Mouse (Mus musculus) urinary bladder, postnatal 25 days (tissue): Measurements from ENCODE around the gene Rbm8a.
"Not testable (repeated sequence)": the region's sequence is repeated elsewhere in the genome, so short reads cannot be mapped to it uniquely, and the experiment has no call there.

ENCODE experiments used
- DNase-seq: peaks from one replicate; pipeline ENCODE4 v3.0.0; 2022; ENCODE audit warnings: low spot score

The Rbm8a gene

DNA sequence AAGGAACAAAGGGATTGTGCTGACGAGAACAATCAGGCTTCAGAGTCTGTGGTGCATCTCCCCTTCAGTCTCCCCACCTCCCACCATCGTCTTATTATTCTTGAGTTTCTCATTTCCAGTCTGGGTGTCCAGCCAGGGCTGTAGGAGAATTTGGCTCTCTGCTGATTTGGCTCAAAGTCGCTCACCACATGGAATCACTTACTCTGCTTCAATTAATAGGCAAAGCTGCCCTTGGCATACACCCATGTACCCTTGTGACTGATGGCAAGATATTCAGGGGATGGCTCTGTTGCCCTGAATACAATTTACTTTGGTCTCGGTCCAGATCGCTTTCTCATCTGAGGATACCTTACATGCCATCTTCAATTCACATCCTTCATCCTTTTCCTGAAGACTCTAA is 26.4 kb upstream of the Rbm8a start:
- DNase-seq = no peak

DNA sequence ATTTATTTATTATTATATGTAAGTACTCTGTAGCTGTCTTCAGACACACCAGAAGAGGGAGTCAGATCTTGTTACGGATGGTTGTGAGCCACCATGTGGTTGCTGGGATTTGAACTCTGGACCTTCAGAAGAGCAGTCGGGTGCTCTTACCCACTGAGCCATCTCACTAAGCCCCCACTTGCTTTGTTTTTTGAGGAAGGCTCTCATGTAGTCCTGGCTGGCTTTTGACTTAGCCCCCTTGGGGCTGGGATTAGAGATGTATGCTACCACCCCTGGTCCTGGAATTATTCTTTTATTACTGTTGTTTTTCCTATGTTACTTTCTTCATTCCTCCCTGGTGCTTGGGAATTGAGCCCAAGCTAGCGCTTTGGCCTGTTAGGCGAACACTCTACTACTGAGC is 23.7 kb upstream of the Rbm8a start:
- DNase-seq = not testable (repeated sequence)

GRCm38 (mm10) chr3:96606618-96607017 is 23.1 kb upstream of the Rbm8a start:
- DNase-seq = no peak

DNA sequence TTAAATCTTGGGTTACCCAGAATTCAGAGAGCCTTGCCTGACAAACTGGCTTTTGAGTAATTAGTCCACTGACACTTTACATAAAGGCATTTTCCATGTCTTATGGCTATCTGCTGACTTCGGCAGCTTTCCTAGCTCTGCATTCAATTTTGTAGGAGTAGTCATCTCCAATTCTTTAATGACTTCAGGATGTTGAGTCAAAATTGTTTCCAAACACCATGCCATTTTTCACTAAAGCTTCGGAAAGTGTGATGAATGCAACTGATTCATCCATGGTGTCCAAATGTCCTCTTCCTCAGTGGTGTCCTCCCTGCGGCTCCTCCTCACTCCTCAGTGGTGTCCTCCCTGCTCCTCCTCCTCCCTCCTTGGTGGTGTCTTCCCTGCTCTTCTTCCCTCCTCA is 11.8 kb upstream of the Rbm8a start:
- no peak for DNase-seq

DNA sequence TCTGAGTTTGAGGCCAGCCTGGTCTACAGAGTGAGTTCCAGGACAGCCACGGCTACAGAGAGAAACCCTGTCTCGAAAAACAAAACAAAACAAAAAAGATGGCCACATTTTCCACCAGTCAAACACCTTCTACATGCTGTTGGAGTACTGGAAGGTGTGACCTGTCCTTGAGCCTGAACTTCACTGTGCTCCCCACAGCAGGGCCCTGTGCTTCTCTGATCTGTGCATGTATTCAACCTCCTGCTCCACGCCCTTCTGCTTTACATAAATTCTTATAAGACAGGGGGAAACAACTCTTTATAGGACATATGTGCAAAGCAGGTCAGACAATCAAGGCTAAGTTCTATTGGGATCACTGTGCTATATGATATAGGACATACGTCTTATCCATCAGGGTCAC is 6.5 kb upstream of the Rbm8a start:
- DNase-seq = no peak

GRCm38 (mm10) chr3:96632058-96632457 is 2.3 kb downstream of the Rbm8a start:
- DNase-seq = no peak

GRCm38 (mm10) chr3:96634015-96634414 is 4.3 kb downstream of the Rbm8a start:
- DNase-seq = no peak

DNA sequence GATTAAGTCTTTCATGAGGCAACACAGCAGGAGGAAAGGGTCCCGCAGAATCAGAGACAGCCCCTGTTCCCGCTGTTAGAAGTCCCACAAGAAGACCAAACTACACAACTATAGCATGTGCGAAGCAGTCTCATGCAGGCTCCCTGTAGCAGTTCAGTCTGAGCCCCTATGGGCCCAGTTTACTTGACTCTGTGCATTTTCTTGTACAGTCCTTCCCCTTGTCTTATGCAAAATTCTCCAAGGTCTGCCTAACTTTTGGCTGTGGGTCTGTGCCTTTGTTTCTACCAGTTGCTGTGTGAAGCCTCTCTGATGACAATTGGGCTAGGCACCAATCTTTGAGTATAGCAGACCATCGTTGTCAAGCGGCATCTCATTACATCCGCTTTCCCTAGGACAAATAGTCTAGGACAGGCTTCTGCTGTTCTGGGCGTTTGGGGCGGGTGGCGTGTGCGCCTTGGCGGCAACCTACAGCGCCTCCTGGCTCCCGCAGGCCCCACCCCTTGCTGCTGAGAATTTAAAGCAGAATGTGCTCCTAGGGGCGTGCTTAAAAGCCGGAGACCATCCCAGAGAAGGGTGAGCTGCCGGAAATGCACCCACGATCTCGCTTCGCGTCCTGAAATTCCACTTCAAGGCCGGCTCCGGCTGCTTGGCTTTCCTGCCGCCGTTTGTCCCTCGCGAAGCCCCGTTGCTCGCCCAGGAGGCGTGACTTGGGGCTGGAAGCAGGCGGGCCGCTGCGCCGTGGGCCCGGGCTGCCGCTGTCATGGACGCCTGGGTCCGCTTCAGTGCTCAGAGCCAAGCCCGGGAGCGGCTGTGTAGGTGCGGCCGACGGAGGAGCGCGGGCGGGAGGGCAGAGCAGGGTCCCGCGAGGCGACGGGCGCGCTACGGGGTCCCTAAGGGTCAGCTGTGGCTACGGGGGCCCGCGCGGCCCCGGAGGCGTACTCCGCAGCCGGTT is 5.5 kb downstream of the Rbm8a start, which contains the start of the genes Pex11b and Gm42957:
TSS of gene Pex11b (plus strand) at position 449 of the 952 bp plus-strand sequence.
TSS of gene Gm42957 (plus strand) at position 547 of the 952 bp plus-strand sequence.
- DNase-seq = peak; percentile 83

- no peak for DNase-seq
Measured at GRCm38 (mm10) chr3:96635906-96636305, 6.2 kb downstream of the Rbm8a start.

GRCm38 (mm10) chr3:96636448-96636847 is 6.7 kb downstream of the Rbm8a start:
- DNase-seq = no peak

GRCm38 (mm10) chr3:96639219-96639618 is 9.5 kb downstream of the Rbm8a start:
- DNase-seq = peak; percentile 54

GRCm38 (mm10) chr3:96645018-96645649 is 15.4 kb downstream of the Rbm8a start, which contains the start of gene Itga10:
TSS of gene Itga10 (plus strand) at chr3:96645584.
- peak; percentile 43 for DNase-seq

DNA sequence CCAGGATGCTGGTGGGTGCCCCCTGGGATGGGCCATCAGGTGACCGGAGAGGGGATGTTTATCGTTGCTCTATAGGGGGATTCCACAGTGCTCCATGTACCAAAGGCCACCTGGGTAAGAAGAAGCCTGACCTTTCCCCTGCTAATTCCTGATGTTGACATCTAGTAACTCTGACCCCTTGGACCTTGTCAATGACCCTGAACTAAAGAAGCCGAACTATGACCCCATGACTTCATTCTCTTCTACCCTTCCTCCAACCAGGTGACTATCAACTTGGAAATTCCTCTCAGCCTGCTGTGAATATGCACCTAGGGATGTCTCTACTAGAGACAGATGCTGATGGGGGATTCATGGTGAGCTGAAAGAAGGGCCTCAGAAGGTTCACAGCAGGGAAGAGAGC is 17.6 kb downstream of the Rbm8a start:
- no peak for DNase-seq

GRCm38 (mm10) chr3:96660901-96661300 is 31.2 kb downstream of the Rbm8a start:
- DNase-seq = no peak

GRCm38 (mm10) chr3:96662731-96663316 is 33.1 kb downstream of the Rbm8a start:
- no peak for DNase-seq

DNA sequence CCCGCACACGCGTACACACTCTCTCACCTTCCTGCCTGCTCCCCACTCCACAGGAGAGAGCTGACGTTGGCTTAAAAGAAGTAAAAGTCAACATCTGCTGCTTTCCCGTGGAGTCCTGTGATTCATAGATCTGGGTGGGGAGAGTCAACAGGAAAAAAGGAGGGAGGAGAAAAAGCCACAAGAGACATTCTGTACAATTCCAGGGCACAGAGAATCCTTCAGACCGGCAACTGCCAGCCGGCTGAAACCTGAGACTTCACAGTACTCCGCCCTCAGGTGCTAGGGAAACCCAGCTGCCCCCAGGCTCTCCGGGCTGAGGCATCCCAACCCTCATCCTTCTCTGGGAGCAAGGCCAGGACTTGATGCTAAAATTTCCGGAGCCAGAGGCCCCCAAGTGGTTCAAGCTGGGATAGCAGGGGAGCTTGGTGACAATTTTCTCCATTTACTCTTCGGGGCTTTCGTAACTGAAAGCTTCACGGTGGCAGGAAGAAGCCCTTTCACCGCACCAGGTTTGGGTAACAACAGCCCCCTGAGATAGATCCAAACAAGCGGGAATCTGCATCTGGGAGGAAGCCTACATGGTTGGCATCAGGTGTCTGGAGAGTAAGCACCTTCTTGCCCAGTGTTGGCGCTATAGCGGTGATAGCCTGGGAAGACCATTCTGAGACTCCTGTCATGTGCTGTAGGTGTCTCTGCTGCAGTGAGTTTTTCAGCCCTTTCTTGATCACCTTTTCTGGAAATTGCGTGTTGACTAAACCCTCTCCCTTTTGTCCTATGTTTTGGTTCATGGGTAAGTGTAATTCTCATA is 33.9 kb downstream of the Rbm8a start:
- DNase-seq = peak; percentile 79

DNA sequence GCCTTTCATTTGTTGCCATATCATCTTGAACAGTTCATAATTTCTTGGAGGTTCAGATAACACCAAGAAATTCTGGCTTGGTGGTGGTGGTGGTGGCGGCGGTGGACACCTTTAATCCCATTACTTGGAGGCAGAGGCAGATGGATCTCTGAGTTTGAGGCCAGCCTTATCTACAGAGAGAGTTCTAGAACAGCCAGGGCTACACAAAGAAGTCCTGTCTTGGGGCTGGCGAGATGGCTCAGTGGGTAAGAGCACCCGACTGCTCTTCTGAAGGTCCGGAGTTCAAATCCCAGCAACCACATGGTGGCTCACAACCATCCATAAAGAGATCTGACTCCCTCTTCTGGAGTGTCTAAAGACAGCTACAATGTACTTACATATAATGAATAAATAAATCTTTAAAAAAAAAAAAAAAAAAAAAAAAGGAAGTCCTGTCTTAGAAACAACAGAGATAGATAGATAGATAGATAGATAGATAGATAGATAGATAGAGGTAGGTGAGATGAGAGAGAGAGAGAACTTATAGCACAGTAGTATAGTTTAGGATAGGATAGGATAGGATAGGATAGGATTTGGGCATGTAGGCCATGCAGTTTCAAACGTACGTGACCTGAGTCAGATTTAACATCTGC is 36.1 kb downstream of the Rbm8a start:
- DNase-seq = not testable (repeated sequence)

DNA sequence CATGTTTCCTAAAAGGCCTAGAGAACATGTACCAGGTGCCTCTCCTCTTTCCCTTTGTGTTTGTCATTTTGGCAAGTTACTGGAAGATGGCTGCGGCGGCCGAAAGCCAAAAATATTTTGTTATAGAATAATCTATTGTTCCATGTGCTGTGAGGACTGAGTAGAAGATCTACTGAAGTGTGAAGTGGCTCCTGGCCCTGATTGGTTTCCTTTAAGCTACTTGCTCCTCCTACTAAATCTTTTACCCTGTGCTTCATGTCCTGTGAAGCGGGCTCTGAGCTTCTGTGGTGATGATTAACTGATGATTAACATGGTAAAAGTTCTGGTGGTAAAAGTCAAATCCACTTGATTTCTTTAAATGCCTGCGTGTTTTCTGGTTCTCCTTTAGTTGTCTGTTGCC is 37.2 kb downstream of the Rbm8a start:
- no peak for DNase-seq

DNA sequence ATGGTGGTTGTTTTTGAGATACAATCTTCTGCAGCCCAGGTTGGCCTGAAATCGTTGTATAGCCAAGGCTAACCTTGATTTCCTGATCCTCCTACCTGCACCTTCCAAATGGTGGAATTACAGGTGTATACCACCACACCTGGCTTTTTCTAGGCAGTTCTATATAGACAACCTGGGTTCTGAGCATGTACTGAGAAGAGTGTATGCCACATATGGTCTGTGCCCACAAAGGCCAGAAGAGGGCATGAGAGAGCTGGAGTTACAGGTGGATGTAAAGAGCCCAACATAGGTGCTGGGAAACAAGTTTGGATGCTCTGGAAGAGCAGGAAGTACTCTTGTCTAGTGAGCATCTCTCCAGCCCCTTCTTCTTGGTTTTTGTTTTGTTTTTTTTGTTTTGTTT is 37.6 kb downstream of the Rbm8a start:
- no peak for DNase-seq

DNA sequence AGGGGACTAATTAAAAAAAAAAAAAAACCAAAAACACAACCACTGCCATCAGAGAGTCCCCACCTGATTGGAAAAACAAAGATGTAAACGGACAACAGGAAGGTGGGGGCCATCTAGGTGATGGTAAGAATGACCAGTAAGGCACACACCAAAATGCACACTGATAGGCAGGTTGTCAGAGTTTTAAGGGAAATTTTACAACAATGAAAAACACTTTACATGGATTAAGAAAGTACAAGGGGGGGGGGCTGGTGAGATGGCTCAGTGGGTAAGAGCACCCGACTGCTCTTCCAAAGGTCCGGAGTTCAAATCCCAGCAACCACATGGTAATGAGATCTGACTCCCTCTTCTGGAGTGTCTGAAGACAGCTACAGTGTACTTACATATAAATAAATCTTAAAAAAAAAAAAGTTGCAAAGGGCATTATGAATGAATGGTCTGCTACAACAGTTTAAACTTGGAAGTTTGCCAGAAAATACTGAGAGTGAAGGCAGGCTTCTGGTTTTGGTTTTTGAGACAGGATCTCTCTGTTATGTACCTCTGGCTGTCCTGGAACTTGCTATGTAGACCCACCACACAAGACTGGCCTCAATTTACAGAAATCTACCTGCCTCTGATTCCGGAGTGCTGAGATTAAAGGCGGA is 38.8 kb downstream of the Rbm8a start:
- no peak for DNase-seq
